Mouse (Mus musculus) spleen, adult 2 months (tissue): ENCODE results near the gene Myocd. TPM values are rescaled to one million over a fixed set of nuclear protein-coding genes. Genes with fewer than 3 reads are reported as not detected.

Source experiments
- DNase-seq, 2 experiments: peaks; one replicate each; pipeline versions ENCODE4 v3.0.0 to v3.0.0-alpha.2; 2012 to 2021; ENCODE audit warnings: low spot score in 2 of 2, low read depth in 1 of 2
- H3K27ac ChIP-seq: fragments of 200-500 bp; 2 replicates; pipeline ENCODE4 v1.5.1; 2012; ENCODE audit warnings: low read length, inconsistent platforms; ENCODE audit not compliant: insufficient read depth
- H3K27me3 ChIP-seq: fragments of 200-500 bp; 2 replicates; pipeline ENCODE4 v1.6.1; 2012; ENCODE audit warnings: mild to moderate bottlenecking, moderate library complexity, low read length, inconsistent platforms; ENCODE audit not compliant: control insufficient read depth, insufficient read depth
- H3K36me3 ChIP-seq: fragments of 200-500 bp; 2 replicates; pipeline ENCODE4 v1.6.1; 2012; ENCODE audit warnings: mild to moderate bottlenecking, low read length, inconsistent platforms; ENCODE audit not compliant: control insufficient read depth, insufficient read depth
- H3K4me1 ChIP-seq: fragments of 200-500 bp; 2 replicates; pipeline ENCODE4 v1.6.1; 2011; ENCODE audit warnings: inconsistent platforms; ENCODE audit not compliant: control insufficient read depth, insufficient read depth, insufficient read length
- H3K4me3 ChIP-seq: fragments of 200-500 bp; 2 replicates; pipeline ENCODE4 v1.5.1; 2011; ENCODE audit warnings: mild to moderate bottlenecking, inconsistent platforms; ENCODE audit not compliant: insufficient read depth, insufficient read length; ENCODE audit errors: extremely low read depth
- CTCF ChIP-seq: fragments of 200-500 bp; IDR thresholded peaks from 2 replicates; pipeline ENCODE4 v1.5.1; 2011; ENCODE audit warnings: mild to moderate bottlenecking, inconsistent platforms; ENCODE audit not compliant: insufficient read depth, insufficient read length, insufficient replicate concordance; ENCODE audit errors: extremely low read depth
- POLR2A ChIP-seq: fragments of 200-500 bp; IDR thresholded peaks from 2 replicates; pipeline ENCODE4 v1.6.1; 2011; ENCODE audit warnings: low read depth, low read length, inconsistent platforms
- WGBS: fragments of 180-500 bp; shearing (Covaris S2); methylation state at CpG from one replicate; pipeline ENCODE4 v1.1.7; 2018; 5-methylcytosine and 5-hydroxymethylcytosine counted together
- polyA plus RNA-seq: library from polyadenylated mRNA; depleted of rRNA; stranded (reverse); fragments of >200 nt; gene quantifications from 2 replicates; pipeline ENCODE4 v1.2.3, GENCODE M21; 2012

Gene Myocd
- polyA plus RNA-seq, 1 experiment = 0.48 TPM

GRCm38 (mm10) chr11:65226766-65227165 lies 43.0 kb downstream of the Myocd start:
- no peaks in the 10 kb centered on the region for H3K36me3 ChIP-seq
- H3K27ac ChIP-seq = no peak overlapping the region
- no peak for DNase-seq
- no peaks in the 10 kb centered on the region for H3K4me1 ChIP-seq
- no peaks in the 10 kb centered on the region for H3K27me3 ChIP-seq
- no peak overlapping the region for H3K4me3 ChIP-seq
- TF ChIP-seq CTCF (no peak), POLR2A (no peak)
- 82% methylated on average over 10 of the region's 10 CpGs for WGBS

- TF ChIP-seq CTCF (no peak), POLR2A (no peak)
- no peak for DNase-seq
- H3K27me3 ChIP-seq = no peaks in the 10 kb centered on the region
- no peak overlapping the region for H3K4me3 ChIP-seq
- H3K27ac ChIP-seq = no peak overlapping the region
- no peaks in the 10 kb centered on the region for H3K36me3 ChIP-seq
- WGBS = 45% methylated on average over 9 of the region's 9 CpGs
- no peaks in the 10 kb centered on the region for H3K4me1 ChIP-seq
These were observed 54.7 kb downstream of the Myocd start for GRCm38 (mm10) chr11:65214954-65215629.

GRCm38 (mm10) chr11:65213806-65214205 lies 56.0 kb downstream of the Myocd start:
- TF ChIP-seq POLR2A (no peak), CTCF (no peak)
- no peaks in the 10 kb centered on the region for H3K27me3 ChIP-seq
- no peaks in the 10 kb centered on the region for H3K4me1 ChIP-seq
- DNase-seq = no peak
- H3K27ac ChIP-seq = no peak overlapping the region
- no peaks in the 10 kb centered on the region for H3K36me3 ChIP-seq
- WGBS = 91% methylated on average over 2 of the region's 2 CpGs
- H3K4me3 ChIP-seq = no peak overlapping the region

- 48% methylated on average over 6 of the region's 6 CpGs for WGBS
- Histone ChIP-seq H3K27me3 (no peaks in the 10 kb centered on the region), H3K4me3 (no peak overlapping the region), H3K36me3 (no peaks in the 10 kb centered on the region), H3K4me1 (no peaks in the 10 kb centered on the region), H3K27ac (no peak overlapping the region)
- DNase-seq = no peak
- TF ChIP-seq POLR2A = no peak
- TF ChIP-seq CTCF = no peak
These were observed 58.1 kb downstream of the Myocd start for GRCm38 (mm10) chr11:65211701-65212100.

GRCm38 (mm10) chr11:65209441-65209840 lies 60.3 kb downstream of the Myocd start:
- 75% methylated on average over 6 of the region's 6 CpGs for WGBS
- no peak for TF ChIP-seq CTCF
- no peak for TF ChIP-seq POLR2A

GRCm38 (mm10) chr11:65205306-65205705 lies 64.5 kb downstream of the Myocd start:
- no peak for DNase-seq
- 83% methylated on average over 5 of the region's 5 CpGs for WGBS
- H3K4me1 ChIP-seq = no peaks in the 10 kb centered on the region
- H3K27ac ChIP-seq = no peak overlapping the region
- TF ChIP-seq POLR2A = no peak
- no peak for TF ChIP-seq CTCF
- H3K4me3 ChIP-seq = no peak overlapping the region
- H3K36me3 ChIP-seq = no peaks in the 10 kb centered on the region
- H3K27me3 ChIP-seq = no peaks in the 10 kb centered on the region

More at GRCm38 (mm10) chr11:65209441-65209840, 60.3 kb downstream of the Myocd start:
- no peaks in the 10 kb centered on the region for H3K4me1 ChIP-seq
- H3K27me3 ChIP-seq = no peaks in the 10 kb centered on the region
- H3K36me3 ChIP-seq = no peaks in the 10 kb centered on the region
- H3K4me3 ChIP-seq = no peak overlapping the region
- H3K27ac ChIP-seq = no peak overlapping the region
- DNase-seq = no peak

- Histone ChIP-seq H3K27ac (no peak overlapping the region), H3K4me3 (no peak overlapping the region), H3K4me1 (no peaks in the 10 kb centered on the region), H3K36me3 (no peaks in the 10 kb centered on the region), H3K27me3 (no peaks in the 10 kb centered on the region)
- TF ChIP-seq POLR2A (no peak), CTCF (no peak)
- no peak for DNase-seq
- 87% methylated on average over 13 of the region's 13 CpGs for WGBS
These were observed 65.1 kb downstream of the Myocd start for GRCm38 (mm10) chr11:65204651-65205050.
